Mouse (Mus musculus): ENCODE measurements at regions not wholly inside any gene's neighbourhood (a gene's known extent, or its start where the extent isn't known, plus 50 kb on each side); places are given as distances from the start of the nearest gene placed in this dataset.

GRCm38 (mm10) chr5:46363661-46364060 is 506.2 kb upstream of the Lcorl start:
- TF ChIP-seq CTCF (IDR thresholded peaks at IDR 0.05; ENCODE audit: low read depth) (no peak), EP300 (IDR thresholded peaks at IDR 0.05; ENCODE audit: low read depth) (no peak)
